11 mouse cellular contexts compared by ENCODE assay signal in genomic region chr1:155201373-155201879, GRCm38 (mm10). TPM values are rescaled to one million over a fixed set of nuclear protein-coding genes. Genes with fewer than 3 reads are reported as not detected.
DNase-seq lines count a peak whose midpoint lies in the region; ATAC-seq and TF ChIP-seq lines count a peak whose summit lies in the region.
"Had no signal": no experiment of that assay in that cellular context is flagged by ENCODE, and none has a peak within 500 bp of the region (broad histone marks: within the 10 kb centered on the region; RNA-seq: fewer than 3 reads in every experiment).

No protein-coding gene starts in this region.

- peaks cover 43% of the 10 kb centered on the region for H3K4me1 ChIP-seq in hindbrain, embryonic 14.5 days (replicated peaks; ENCODE audit: control insufficient read depth, insufficient read depth, low read length)
- peaks cover 5% of the 10 kb centered on the region; the same call in 1 of the 2 replicates for H3K4me1 ChIP-seq in hindbrain, embryonic 11.5 days (replicated peaks; ENCODE audit: control insufficient read depth, insufficient read depth, low read length)
- H3K4me1 ChIP-seq in cortical plate, adult 2 months (ENCODE audit: control insufficient read depth, insufficient read depth, low read length): peaks cover 24% of the 10 kb centered on the region
- peaks cover 68% of the 10 kb centered on the region for H3K4me1 ChIP-seq in midbrain, embryonic 13.5 days (replicated peaks)

- no peaks in the 10 kb centered on the region for H3K27me3 ChIP-seq in hindbrain, embryonic 14.5 days (ENCODE audit: control insufficient read depth, insufficient read depth, low read length)
- no peaks in the 10 kb centered on the region for H3K27me3 ChIP-seq in hindbrain, embryonic 11.5 days (ENCODE audit: control insufficient read depth, insufficient read depth, low read length)
- no peaks in the 10 kb centered on the region for H3K27me3 ChIP-seq in midbrain, embryonic 13.5 days
- H3K27me3 ChIP-seq: embryonic facial prominence, embryonic 12.5 days; megakaryocyte, embryonic 14.5 days; Patski had no signal

- 0 out of 2 replicates have a peak, but pooled peaks have one; percentile 35 for TF ChIP-seq POLR2A in cortical plate, adult 2 months (IDR thresholded peaks at IDR 0.05; ENCODE audit: extremely low read depth, insufficient read depth, low read length)

- H3K36me3 ChIP-seq in hindbrain, embryonic 14.5 days (replicated peaks; ENCODE audit: control insufficient read depth, insufficient read depth): peaks cover 44% of the 10 kb centered on the region
- H3K36me3 ChIP-seq in hindbrain, embryonic 11.5 days (ENCODE audit: control insufficient read depth, insufficient read depth, low read length): no peaks in the 10 kb centered on the region
- peaks cover 50% of the 10 kb centered on the region for H3K36me3 ChIP-seq in midbrain, embryonic 13.5 days

- H3K4me2 ChIP-seq in hindbrain, embryonic 14.5 days (replicated peaks): no peak overlapping the region
- H3K4me2 ChIP-seq in hindbrain, embryonic 11.5 days (replicated peaks; ENCODE audit: low read depth, low read length): no peak overlapping the region
- H3K4me2 ChIP-seq in midbrain, embryonic 13.5 days (replicated peaks): no peak overlapping the region
- H3K4me2 ChIP-seq: embryonic facial prominence, embryonic 12.5 days had no signal

- ATAC-seq in hindbrain, embryonic 14.5 days (ENCODE audit: low FRiP score): no peak
- ATAC-seq in hindbrain, embryonic 11.5 days (ENCODE audit: low FRiP score): no peak
- peak; percentile 73 for ATAC-seq in midbrain, embryonic 13.5 days
- ATAC-seq: Patski had no signal

- no peak for DNase-seq in hindbrain, embryonic 14.5 days (ENCODE audit: low spot score)
- DNase-seq in hindbrain, embryonic 11.5 days (ENCODE audit: low spot score): no peak
- DNase-seq in CD4-positive, CD25-positive, alpha-beta regulatory T cell, adult 2 months (ENCODE audit: low read depth, low spot score): peak; percentile 71
- DNase-seq in gastrocnemius, postnatal 4 days (ENCODE audit: low spot score in 2 of 2): no peak
- DNase-seq in cerebellum, adult 11-12 months: no peak
- no peak for DNase-seq in urinary bladder, postnatal 36 days (ENCODE audit: low spot score in 2 of 2)

- H3K9me3 ChIP-seq in hindbrain, embryonic 14.5 days (ENCODE audit: control insufficient read depth, low read length): no peaks in the 10 kb centered on the region
- no peaks in the 10 kb centered on the region for H3K9me3 ChIP-seq in hindbrain, embryonic 11.5 days (ENCODE audit: control insufficient read depth, low read length)
- H3K9me3 ChIP-seq in midbrain, embryonic 13.5 days: no peaks in the 10 kb centered on the region
- H3K9me3 ChIP-seq: embryonic facial prominence, embryonic 12.5 days; megakaryocyte, embryonic 14.5 days had no signal

- no peak overlapping the region for H3K4me3 ChIP-seq in hindbrain, embryonic 14.5 days (replicated peaks; ENCODE audit: low read length)
- no peak overlapping the region for H3K4me3 ChIP-seq in hindbrain, embryonic 11.5 days (ENCODE audit: low read depth, low read length)
- H3K4me3 ChIP-seq in cortical plate, adult 2 months (ENCODE audit: insufficient read depth, low read length): no peak overlapping the region
- no peak overlapping the region for H3K4me3 ChIP-seq in midbrain, embryonic 13.5 days (replicated peaks)
- H3K4me3 ChIP-seq: embryonic facial prominence, embryonic 12.5 days; megakaryocyte, embryonic 14.5 days had no signal

- 58% methylated on average over 4 of the region's 4 CpGs for WGBS in hindbrain, embryonic 14.5 days
- 82% methylated on average over 4 of the region's 4 CpGs for WGBS in hindbrain, embryonic 11.5 days
- 53% methylated on average over 4 of the region's 4 CpGs for WGBS in midbrain, embryonic 13.5 days

- H3K9ac ChIP-seq in hindbrain, embryonic 14.5 days: no peak overlapping the region
- H3K9ac ChIP-seq in hindbrain, embryonic 11.5 days (ENCODE audit: low read depth, low read length): no peak overlapping the region
- no peak overlapping the region for H3K9ac ChIP-seq in midbrain, embryonic 13.5 days (replicated peaks)
- H3K9ac ChIP-seq: embryonic facial prominence, embryonic 12.5 days had no signal

- TF ChIP-seq CTCF in cortical plate, adult 2 months (IDR thresholded peaks at IDR 0.05; ENCODE audit: extremely low read depth, insufficient read depth, low read length): no peak

- 0 out of 2 replicates have a peak overlapping the region, but pooled peaks have one; percentile 15 for H3K27ac ChIP-seq in hindbrain, embryonic 14.5 days
- H3K27ac ChIP-seq in hindbrain, embryonic 11.5 days (ENCODE audit: low read depth, low read length): no peak overlapping the region
- H3K27ac ChIP-seq in cortical plate, adult 2 months (ENCODE audit: insufficient read depth, low read length): peak overlapping the region; percentile 86
- H3K27ac ChIP-seq in midbrain, embryonic 13.5 days: peak overlapping the region; percentile 78
- H3K27ac ChIP-seq: embryonic facial prominence, embryonic 12.5 days had no signal

RNA-seq across cellular contexts. Expression of gene BC034090, which starts 42.8 kb away (rescaled TPM):
- 4.0 and 4.1 TPM in 2 replicates for polyA plus RNA-seq in hindbrain, embryonic 14.5 days (2014; fragmentation: Nextera tagmentation; extraction: Ambion mirVana)
- 1.7 and 2.5 TPM in 2 replicates for polyA plus RNA-seq in hindbrain, embryonic 11.5 days (2014; fragmentation: Nextera tagmentation; extraction: Ambion mirVana)
- polyA plus RNA-seq in cortical plate, adult 2 months (2012; rRNA removed): 13.2 and 14.2 TPM in 2 replicates
- polyA plus RNA-seq in midbrain, embryonic 13.5 days (2015; fragmentation: Nextera tagmentation; extraction: Ambion mirVana): 3.9 and 5.5 TPM in 2 replicates
- total RNA-seq in gastrocnemius, postnatal 4 days (2021): 10 to 100 TPM; 18.4 to 23.4 TPM

RNA-seq across cellular contexts. Expression of gene Stx6, which starts 42.9 kb away (rescaled TPM):
- 113 and 117 TPM in 2 replicates for polyA plus RNA-seq in hindbrain, embryonic 14.5 days (2014; fragmentation: Nextera tagmentation; extraction: Ambion mirVana)
- 99.6 and 101 TPM in 2 replicates for polyA plus RNA-seq in hindbrain, embryonic 11.5 days (2014; fragmentation: Nextera tagmentation; extraction: Ambion mirVana)
- polyA plus RNA-seq in cortical plate, adult 2 months (2012; rRNA removed): 108 and 113 TPM in 2 replicates
- 117 and 128 TPM in 2 replicates for polyA plus RNA-seq in midbrain, embryonic 13.5 days (2015; fragmentation: Nextera tagmentation; extraction: Ambion mirVana)
- 10 to 100 TPM; 36.6 to 39.1 TPM for total RNA-seq in gastrocnemius, postnatal 4 days (2021)

RNA-seq across cellular contexts. Expression of gene Mr1, which starts 54.8 kb away (rescaled TPM):
- 2.0 and 2.4 TPM in 2 replicates for polyA plus RNA-seq in hindbrain, embryonic 14.5 days (2014; fragmentation: Nextera tagmentation; extraction: Ambion mirVana)
- 1.2 and 1.9 TPM in 2 replicates for polyA plus RNA-seq in hindbrain, embryonic 11.5 days (2014; fragmentation: Nextera tagmentation; extraction: Ambion mirVana)
- 4.8 and 5.2 TPM in 2 replicates for polyA plus RNA-seq in cortical plate, adult 2 months (2012; rRNA removed)
- 0.64 and 0.79 TPM in 2 replicates for polyA plus RNA-seq in midbrain, embryonic 13.5 days (2015; fragmentation: Nextera tagmentation; extraction: Ambion mirVana)
- 1 to 10 TPM; 9.6 to 9.9 TPM for total RNA-seq in gastrocnemius, postnatal 4 days (2021)
